Comparison of ENCODE assay signal across 12 mouse cellular contexts in genomic region chr5:25532256-25533147, GRCm38 (mm10). TPM values are rescaled to one million over a fixed set of nuclear protein-coding genes. Genes with fewer than 3 reads are reported as not detected.
A peak's percentile ranks its signal among the peaks of the same experiment; 100 is the strongest.
DNase-seq lines count a peak whose midpoint lies in the region; ATAC-seq lines count a peak whose summit lies in the region.
"Had no signal": no experiment of that assay in that cellular context is flagged by ENCODE, and none has a peak within 500 bp of the region (broad histone marks: within the 10 kb centered on the region; RNA-seq: fewer than 3 reads in every experiment).

No protein-coding gene starts in this region.

- intact Hi-C loops in gastrocnemius, postnatal 14 days (cut with DNase I; ENCODE audit: low total_unique reads): no loop called here

- no peak for DNase-seq in frontal cortex, postnatal 14 days (ENCODE audit: low spot score in 2 of 2)
- peak; percentile 13 to 18 for DNase-seq in right cerebral cortex, adult 2 months (ENCODE audit: low spot score in 2 of 2)
- no peak for DNase-seq in right cerebral cortex, postnatal 10 days (ENCODE audit: low spot score in 2 of 2)
- DNase-seq in c-Kit-positive CD71-positive TER-119-negative erythroid progenitor cells, embryonic 14.5 days (ENCODE audit: low read depth): peak; percentile 51
- peak; percentile 42 for DNase-seq in thymus, postnatal 14 days
- no peak for DNase-seq in gastrocnemius, postnatal 14 days
- no peak for DNase-seq in yolk sac, embryonic 10.5 days (ENCODE audit: low spot score)
- DNase-seq: gastrocnemius, postnatal 36 days; heart, postnatal 4 days; kidney, adult 2 months had no signal

- 0 out of 2 replicates have a peak, but pooled peaks have one; percentile 22 for ATAC-seq in frontal cortex, adult (ENCODE audit: low TSS enrichment)

RNA-seq across cellular contexts. Expression of gene Cct8l1, which starts 16.6 kb away (rescaled TPM):
- not detected for total RNA-seq in gastrocnemius, postnatal 14 days (2021)
- total RNA-seq: CH12.LX; heart, postnatal 4 days had no signal

RNA-seq across cellular contexts. Expression of gene Kmt2c, which starts 33.9 kb away (rescaled TPM):
- 10 to 100 TPM; 24.9 to 27.6 TPM for total RNA-seq in gastrocnemius, postnatal 14 days (2021)

Comparison
In these comparisons a context has a peak if more than half of its experiments do, and no peak if none do; other contexts are left out.
1. DNase-seq: peak in right cerebral cortex, adult 2 months (2 of 2), c-Kit-positive CD71-positive TER-119-negative erythroid progenitor cells, embryonic 14.5 days (single experiment) and thymus, postnatal 14 days (single experiment); none in frontal cortex, postnatal 14 days (0 of 2), right cerebral cortex, postnatal 10 days (0 of 2), gastrocnemius, postnatal 14 days (single experiment) and yolk sac, embryonic 10.5 days (single experiment).